Mouse (Mus musculus): ENCODE results near the gene Tradd. TPM values are rescaled to one million over a fixed set of nuclear protein-coding genes. Genes with fewer than 3 reads are reported as not detected.

The Tradd gene
- polyA plus RNA-seq, 1 experiment from 2014 or later: 22.8 TPM

GRCm38 (mm10) chr8:105281821-105282220 lies 17.4 kb upstream of the Tradd start:
- H3K4me2 ChIP-seq: no peak overlapping the region
- WGBS: 87% methylated on average over 12 of the region's 12 CpGs
- H3K27me3 ChIP-seq: peaks cover 46% of the 10 kb centered on the region
- no peak for ATAC-seq (ENCODE audit: insufficient number of reproducible peaks, insufficient read depth, low FRiP score, low TSS enrichment, low read depth)
- H3K9me3 ChIP-seq: no peaks in the 10 kb centered on the region
- H3K36me3 ChIP-seq: peaks cover 45% of the 10 kb centered on the region
- H3K9ac ChIP-seq: no peak overlapping the region
- peaks cover 15% of the 10 kb centered on the region for H3K4me1 ChIP-seq
- no peak overlapping the region for H3K27ac ChIP-seq
- H3K4me3 ChIP-seq: no peak overlapping the region

- H3K4me1 ChIP-seq: peaks cover 23% of the 10 kb centered on the region
- H3K27ac ChIP-seq: no peak overlapping the region
- no peaks in the 10 kb centered on the region for H3K9me3 ChIP-seq
- peaks cover 58% of the 10 kb centered on the region for H3K27me3 ChIP-seq
- 57% methylated on average over 3 of the region's 3 CpGs for WGBS
- no peak overlapping the region for H3K9ac ChIP-seq
- no peak overlapping the region for H3K4me2 ChIP-seq
- peaks cover 43% of the 10 kb centered on the region for H3K36me3 ChIP-seq
- H3K4me3 ChIP-seq: no peak overlapping the region
- ATAC-seq (ENCODE audit: insufficient number of reproducible peaks, insufficient read depth, low FRiP score, low TSS enrichment, low read depth): no peak
These were observed 16.2 kb upstream of the Tradd start for GRCm38 (mm10) chr8:105280567-105280966.

GRCm38 (mm10) chr8:105278911-105279334 lies 14.5 kb upstream of the Tradd start:
- Histone ChIP-seq H3K4me2 (peak overlapping the region; percentile 58), H3K36me3 (peaks cover 33% of the 10 kb centered on the region), H3K9me3 (no peaks in the 10 kb centered on the region), H3K27ac (no peak overlapping the region), H3K4me1 (peaks cover 27% of the 10 kb centered on the region), H3K4me3 (peak overlapping the region; percentile 29), H3K9ac (peak overlapping the region; percentile 52; the same call in 1 of the 2 replicates), H3K27me3 (peaks cover 75% of the 10 kb centered on the region)
- ATAC-seq (ENCODE audit: insufficient number of reproducible peaks, insufficient read depth, low FRiP score, low TSS enrichment, low read depth): peak; percentile 62; the same call in 1 of the 2 replicates
- 3% methylated on average over 28 of the region's 28 CpGs for WGBS

GRCm38 (mm10) chr8:105276292-105277120 lies 12.1 kb upstream of the Tradd start:
- H3K27ac ChIP-seq: no peak overlapping the region
- H3K9me3 ChIP-seq: no peaks in the 10 kb centered on the region
- H3K9ac ChIP-seq: peak overlapping the region; percentile 67
- peaks cover 11% of the 10 kb centered on the region; the same call in 1 of the 2 replicates for H3K36me3 ChIP-seq
- peaks cover 31% of the 10 kb centered on the region for H3K4me1 ChIP-seq
- H3K4me2 ChIP-seq: peak overlapping the region; percentile 82
- no peak for ATAC-seq (ENCODE audit: insufficient number of reproducible peaks, insufficient read depth, low FRiP score, low TSS enrichment, low read depth)
- WGBS: 3% methylated on average over 30 of the region's 30 CpGs
- H3K4me3 ChIP-seq: peak overlapping the region; percentile 48
- peaks cover 96% of the 10 kb centered on the region for H3K27me3 ChIP-seq

GRCm38 (mm10) chr8:105275840-105276239 lies 11.4 kb upstream of the Tradd start, which contains the start of gene Nol3:
Gene Nol3 (plus strand): TSS chr8:105276140.
- Histone ChIP-seq H3K9ac (peak within 1 kb of the TSS; percentile 67), H3K4me2 (peak within 1 kb of the TSS; percentile 82), H3K4me1 (peaks cover 33% of the 10 kb centered on the region), H3K27ac (no peak within 1 kb of the TSS), H3K4me3 (peak within 1 kb of the TSS; percentile 48), H3K36me3 (peaks cover 7% of the 10 kb centered on the region; the same call in 1 of the 2 replicates), H3K27me3 (peaks cover 99% of the 10 kb centered on the region), H3K9me3 (no peaks in the 10 kb centered on the region)
- WGBS: 3% methylated on average over 10 of the region's 10 CpGs
- no peak for ATAC-seq (ENCODE audit: insufficient number of reproducible peaks, insufficient read depth, low FRiP score, low TSS enrichment, low read depth)

- peak overlapping the region; percentile 57; the same call in 1 of the 2 replicates for H3K9ac ChIP-seq
These were observed 11.0 kb upstream of the Tradd start for GRCm38 (mm10) chr8:105275387-105275786.

GRCm38 (mm10) chr8:105270916-105271186 lies 6.4 kb upstream of the Tradd start:
- no peaks in the 10 kb centered on the region for H3K9me3 ChIP-seq
- H3K9ac ChIP-seq: 0 out of 2 replicates have a peak overlapping the region, but pooled peaks have one; percentile 6
- H3K27ac ChIP-seq: no peak overlapping the region
- H3K4me2 ChIP-seq: peak overlapping the region; percentile 93
- ATAC-seq (ENCODE audit: insufficient number of reproducible peaks, insufficient read depth, low FRiP score, low TSS enrichment, low read depth): no peak
- no peaks in the 10 kb centered on the region for H3K36me3 ChIP-seq
- WGBS: 4% methylated on average over 11 of the region's 11 CpGs
- H3K27me3 ChIP-seq: peaks cover 100% of the 10 kb centered on the region
- peaks cover 45% of the 10 kb centered on the region for H3K4me1 ChIP-seq
- H3K4me3 ChIP-seq: peak overlapping the region; percentile 20

More at GRCm38 (mm10) chr8:105275387-105275786, 11.0 kb upstream of the Tradd start:
- Histone ChIP-seq H3K27ac (no peak overlapping the region), H3K36me3 (peaks cover 5% of the 10 kb centered on the region; the same call in 1 of the 2 replicates), H3K4me3 (peak overlapping the region; percentile 48; the same call in 1 of the 2 replicates), H3K9me3 (no peaks in the 10 kb centered on the region), H3K27me3 (peaks cover 100% of the 10 kb centered on the region), H3K4me1 (peaks cover 37% of the 10 kb centered on the region), H3K4me2 (peak overlapping the region; percentile 82)
- WGBS: 7% methylated on average over 10 of the region's 11 CpGs
- ATAC-seq (ENCODE audit: insufficient number of reproducible peaks, insufficient read depth, low FRiP score, low TSS enrichment, low read depth): no peak

- Histone ChIP-seq H3K9ac (peak overlapping the region; percentile 64), H3K4me1 (peaks cover 40% of the 10 kb centered on the region), H3K27ac (no peak overlapping the region), H3K4me3 (peak overlapping the region; percentile 51), H3K9me3 (no peaks in the 10 kb centered on the region), H3K4me2 (peak overlapping the region; percentile 93), H3K36me3 (no peaks in the 10 kb centered on the region), H3K27me3 (peaks cover 100% of the 10 kb centered on the region)
- ATAC-seq (ENCODE audit: insufficient number of reproducible peaks, insufficient read depth, low FRiP score, low TSS enrichment, low read depth): no peak
- 3% methylated on average over 39 of the region's 39 CpGs for WGBS
These were observed 5.9 kb upstream of the Tradd start for GRCm38 (mm10) chr8:105270101-105270915.

- ATAC-seq (ENCODE audit: insufficient number of reproducible peaks, insufficient read depth, low FRiP score, low TSS enrichment, low read depth): no peak
- H3K27ac ChIP-seq: no peak within 1 kb of the TSS
- H3K9me3 ChIP-seq: no peaks in the 10 kb centered on the region
- under 1% methylated on average over 42 of the region's 42 CpGs for WGBS
- peaks cover 97% of the 10 kb centered on the region for H3K27me3 ChIP-seq
- peak within 1 kb of the TSS; percentile 93 for H3K4me2 ChIP-seq
- peak within 1 kb of the TSS; percentile 64 for H3K9ac ChIP-seq
- H3K4me3 ChIP-seq: peak within 1 kb of the TSS; percentile 51
- peaks cover 45% of the 10 kb centered on the region for H3K4me1 ChIP-seq
- H3K36me3 ChIP-seq: no peaks in the 10 kb centered on the region
These were observed 5.1 kb upstream of the Tradd start, which contains the start of gene Hsf4 for GRCm38 (mm10) chr8:105269461-105269947. Gene Hsf4 (plus strand): TSS chr8:105269801.

GRCm38 (mm10) chr8:105269075-105269458 lies 4.7 kb upstream of the Tradd start:
- Histone ChIP-seq H3K9ac (peak overlapping the region; percentile 64), H3K4me2 (peak overlapping the region; percentile 93), H3K36me3 (no peaks in the 10 kb centered on the region), H3K27ac (no peak overlapping the region), H3K9me3 (no peaks in the 10 kb centered on the region), H3K4me1 (peaks cover 45% of the 10 kb centered on the region), H3K4me3 (peak overlapping the region; percentile 51), H3K27me3 (peaks cover 95% of the 10 kb centered on the region)
- no peak; the same call in 1 of the 2 replicates for ATAC-seq (ENCODE audit: insufficient number of reproducible peaks, insufficient read depth, low FRiP score, low TSS enrichment, low read depth)
- under 1% methylated on average over 10 of the region's 10 CpGs for WGBS

- 1% methylated on average over 65 of the region's 65 CpGs for WGBS
- Histone ChIP-seq H3K27me3 (peaks cover 95% of the 10 kb centered on the region), H3K27ac (no peak overlapping the region), H3K9me3 (no peaks in the 10 kb centered on the region), H3K36me3 (no peaks in the 10 kb centered on the region), H3K4me2 (peak overlapping the region; percentile 93), H3K4me1 (peaks cover 45% of the 10 kb centered on the region), H3K9ac (peak overlapping the region; percentile 64), H3K4me3 (peak overlapping the region; percentile 51)
- ATAC-seq (ENCODE audit: insufficient number of reproducible peaks, insufficient read depth, low FRiP score, low TSS enrichment, low read depth): peak; percentile 66
These were observed 4.1 kb upstream of the Tradd start for GRCm38 (mm10) chr8:105268342-105269074.
